Mouse (Mus musculus): ENCODE measurements at regions not wholly inside any gene's neighbourhood (a gene's known extent, or its start where the extent isn't known, plus 50 kb on each side); places are given as distances from the start of the nearest gene placed in this dataset.

- Histone ChIP-seq H3K9ac (no peak overlapping the region), H3K4me2 (no peak overlapping the region), H3K4me1 (no peaks in the 10 kb centered on the region), H3K36me3 (no peaks in the 10 kb centered on the region), H3K9me3 (no peaks in the 10 kb centered on the region), H3K4me3 (no peak overlapping the region), H3K27me3 (no peaks in the 10 kb centered on the region), H3K27ac (no peak overlapping the region)
- WGBS = 82% methylated on average over 4 of the region's 4 CpGs
- ATAC-seq (ENCODE audit: insufficient number of reproducible peaks, insufficient read depth, low FRiP score, low TSS enrichment, low read depth) = no peak
These were observed 301.0 kb downstream of the 9330182O14Rik start for GRCm38 (mm10) chr15:40435156-40435555.

- WGBS = 48% methylated on average over 3 of the region's 3 CpGs
- no peak overlapping the region for H3K27ac ChIP-seq
- no peak overlapping the region for H3K9ac ChIP-seq
- H3K4me1 ChIP-seq = no peaks in the 10 kb centered on the region
- no peak overlapping the region for H3K4me3 ChIP-seq
- no peaks in the 10 kb centered on the region for H3K36me3 ChIP-seq
- H3K27me3 ChIP-seq = no peaks in the 10 kb centered on the region
- no peak overlapping the region for H3K4me2 ChIP-seq
- no peak for ATAC-seq (ENCODE audit: insufficient number of reproducible peaks, insufficient read depth, low FRiP score, low TSS enrichment, low read depth)
- no peaks in the 10 kb centered on the region for H3K9me3 ChIP-seq
These were observed 302.5 kb downstream of the 9330182O14Rik start for GRCm38 (mm10) chr15:40436688-40437087.

- ATAC-seq (ENCODE audit: insufficient number of reproducible peaks, insufficient read depth, low FRiP score, low TSS enrichment, low read depth) = no peak
- Histone ChIP-seq H3K4me3 (no peak overlapping the region), H3K27ac (no peak overlapping the region), H3K36me3 (no peaks in the 10 kb centered on the region), H3K4me2 (no peak overlapping the region), H3K27me3 (no peaks in the 10 kb centered on the region), H3K9me3 (no peaks in the 10 kb centered on the region), H3K4me1 (no peaks in the 10 kb centered on the region), H3K9ac (no peak overlapping the region)
- WGBS = 88% methylated on average over 1 of the region's 1 CpGs
These were observed 305.7 kb downstream of the 9330182O14Rik start for GRCm38 (mm10) chr15:40439827-40440226.

- no peaks in the 10 kb centered on the region for H3K27me3 ChIP-seq
- H3K4me1 ChIP-seq = no peaks in the 10 kb centered on the region
- H3K27ac ChIP-seq = no peak overlapping the region
- H3K4me3 ChIP-seq = no peak overlapping the region
- no peaks in the 10 kb centered on the region for H3K9me3 ChIP-seq
- no peak for ATAC-seq (ENCODE audit: insufficient number of reproducible peaks, insufficient read depth, low FRiP score, low TSS enrichment, low read depth)
- no peaks in the 10 kb centered on the region for H3K36me3 ChIP-seq
- H3K9ac ChIP-seq = no peak overlapping the region
- no peak overlapping the region for H3K4me2 ChIP-seq
- WGBS = 91% methylated on average over 1 of the region's 1 CpGs
These were observed 314.5 kb downstream of the 9330182O14Rik start for GRCm38 (mm10) chr15:40448623-40449022.

- 72% methylated on average over 2 of the region's 2 CpGs for WGBS
- no peak overlapping the region for H3K4me3 ChIP-seq
- H3K27ac ChIP-seq = no peak overlapping the region
- no peaks in the 10 kb centered on the region for H3K36me3 ChIP-seq
- no peak for ATAC-seq (ENCODE audit: insufficient number of reproducible peaks, insufficient read depth, low FRiP score, low TSS enrichment, low read depth)
- H3K4me1 ChIP-seq = no peaks in the 10 kb centered on the region
- H3K9ac ChIP-seq = no peak overlapping the region
- no peak overlapping the region for H3K4me2 ChIP-seq
- no peaks in the 10 kb centered on the region for H3K27me3 ChIP-seq
- H3K9me3 ChIP-seq = no peaks in the 10 kb centered on the region
These were observed 319.1 kb downstream of the 9330182O14Rik start for GRCm38 (mm10) chr15:40453235-40453634.

- WGBS = 63% methylated on average over 7 of the region's 7 CpGs
- H3K4me1 ChIP-seq = no peaks in the 10 kb centered on the region
- H3K27me3 ChIP-seq = no peaks in the 10 kb centered on the region
- no peak overlapping the region for H3K9ac ChIP-seq
- no peaks in the 10 kb centered on the region for H3K9me3 ChIP-seq
- ATAC-seq (ENCODE audit: insufficient number of reproducible peaks, insufficient read depth, low FRiP score, low TSS enrichment, low read depth) = no peak
- H3K36me3 ChIP-seq = no peaks in the 10 kb centered on the region
- H3K4me3 ChIP-seq = no peak overlapping the region
- H3K4me2 ChIP-seq = no peak overlapping the region
- no peak overlapping the region for H3K27ac ChIP-seq
These were observed 341.6 kb downstream of the 9330182O14Rik start for GRCm38 (mm10) chr15:40475659-40476355.

GRCm38 (mm10) chr15:40480386-40480785, 346.2 kb downstream of the 9330182O14Rik start:
- WGBS = 67% methylated on average over 1 of the region's 1 CpGs
- Histone ChIP-seq H3K27ac (no peak overlapping the region), H3K9ac (no peak overlapping the region)

GRCm38 (mm10) chr15:40481239-40481638, 347.1 kb downstream of the 9330182O14Rik start:
- Histone ChIP-seq H3K4me3 (no peak overlapping the region), H3K36me3 (no peaks in the 10 kb centered on the region), H3K4me1 (no peaks in the 10 kb centered on the region), H3K9me3 (no peaks in the 10 kb centered on the region), H3K27me3 (no peaks in the 10 kb centered on the region), H3K4me2 (no peak overlapping the region), H3K27ac (no peak overlapping the region), H3K9ac (no peak overlapping the region)
- 66% methylated on average over 3 of the region's 3 CpGs for WGBS
- ATAC-seq (ENCODE audit: insufficient number of reproducible peaks, insufficient read depth, low FRiP score, low TSS enrichment, low read depth) = no peak

More at GRCm38 (mm10) chr15:40480386-40480785, 346.2 kb downstream of the 9330182O14Rik start:
- no peak overlapping the region for H3K4me2 ChIP-seq
- no peaks in the 10 kb centered on the region for H3K4me1 ChIP-seq
- no peak for ATAC-seq (ENCODE audit: insufficient number of reproducible peaks, insufficient read depth, low FRiP score, low TSS enrichment, low read depth)
- no peaks in the 10 kb centered on the region for H3K9me3 ChIP-seq
- H3K27me3 ChIP-seq = no peaks in the 10 kb centered on the region
- no peaks in the 10 kb centered on the region for H3K36me3 ChIP-seq
- no peak overlapping the region for H3K4me3 ChIP-seq

- 0 out of 2 replicates have a peak, but pooled peaks have one; percentile 10 for ATAC-seq (ENCODE audit: insufficient number of reproducible peaks, insufficient read depth, low FRiP score, low TSS enrichment, low read depth)
- no peaks in the 10 kb centered on the region for H3K4me1 ChIP-seq
- H3K36me3 ChIP-seq = no peaks in the 10 kb centered on the region
- no peak overlapping the region for H3K4me3 ChIP-seq
- 95% methylated on average over 1 of the region's 1 CpGs for WGBS
- no peaks in the 10 kb centered on the region for H3K27me3 ChIP-seq
- no peaks in the 10 kb centered on the region for H3K9me3 ChIP-seq
- no peak overlapping the region for H3K9ac ChIP-seq
- H3K4me2 ChIP-seq = no peak overlapping the region
- no peak overlapping the region for H3K27ac ChIP-seq
These were observed 351.8 kb downstream of the 9330182O14Rik start for GRCm38 (mm10) chr15:40485997-40486396.

GRCm38 (mm10) chr15:40501180-40502125, 367.3 kb downstream of the 9330182O14Rik start:
- no peak overlapping the region for H3K27ac ChIP-seq
- H3K36me3 ChIP-seq = no peaks in the 10 kb centered on the region
- WGBS = 55% methylated on average over 11 of the region's 11 CpGs
- no peaks in the 10 kb centered on the region for H3K9me3 ChIP-seq
- no peaks in the 10 kb centered on the region for H3K27me3 ChIP-seq
- no peak overlapping the region for H3K4me3 ChIP-seq
- ATAC-seq (ENCODE audit: insufficient number of reproducible peaks, insufficient read depth, low FRiP score, low TSS enrichment, low read depth) = no peak
- no peak overlapping the region for H3K9ac ChIP-seq
- H3K4me2 ChIP-seq = no peak overlapping the region
- H3K4me1 ChIP-seq = no peaks in the 10 kb centered on the region

GRCm38 (mm10) chr15:40510826-40511225, 376.7 kb downstream of the 9330182O14Rik start:
- Histone ChIP-seq H3K27me3 (no peaks in the 10 kb centered on the region), H3K27ac (no peak overlapping the region), H3K36me3 (no peaks in the 10 kb centered on the region), H3K9me3 (no peaks in the 10 kb centered on the region), H3K4me3 (no peak overlapping the region), H3K4me1 (no peaks in the 10 kb centered on the region), H3K9ac (no peak overlapping the region), H3K4me2 (no peak overlapping the region)
- no peak for ATAC-seq (ENCODE audit: insufficient number of reproducible peaks, insufficient read depth, low FRiP score, low TSS enrichment, low read depth)
- 49% methylated on average over 2 of the region's 2 CpGs for WGBS

- H3K27me3 ChIP-seq = no peaks in the 10 kb centered on the region
- no peaks in the 10 kb centered on the region for H3K9me3 ChIP-seq
- no peak overlapping the region for H3K9ac ChIP-seq
- no peak overlapping the region for H3K4me3 ChIP-seq
- H3K27ac ChIP-seq = no peak overlapping the region
- no peak for ATAC-seq (ENCODE audit: insufficient number of reproducible peaks, insufficient read depth, low FRiP score, low TSS enrichment, low read depth)
- H3K4me2 ChIP-seq = no peak overlapping the region
- no peaks in the 10 kb centered on the region for H3K36me3 ChIP-seq
- H3K4me1 ChIP-seq = no peaks in the 10 kb centered on the region
- WGBS = 60% methylated on average over 2 of the region's 2 CpGs
These were observed 390.2 kb downstream of the 9330182O14Rik start for GRCm38 (mm10) chr15:40524350-40524749.

Data from embryonic facial prominence, embryonic 13.5 days (tissue).